Mouse (Mus musculus) liver, postnatal 0 days (tissue): ENCODE data around the gene Trim7.

Experiments
- CTCF ChIP-seq: sonication (generic); IDR thresholded peaks from 2 replicates; pipeline ENCODE4 v1.5.1; 2016; ENCODE audit warnings: antibody characterized with exemption, low read depth
- EP300 ChIP-seq: IDR thresholded peaks from 2 replicates; pipeline ENCODE4 v1.6.1; 2016; ENCODE audit warnings: antibody characterized with exemption, low read depth, mild to moderate bottlenecking

DNA sequence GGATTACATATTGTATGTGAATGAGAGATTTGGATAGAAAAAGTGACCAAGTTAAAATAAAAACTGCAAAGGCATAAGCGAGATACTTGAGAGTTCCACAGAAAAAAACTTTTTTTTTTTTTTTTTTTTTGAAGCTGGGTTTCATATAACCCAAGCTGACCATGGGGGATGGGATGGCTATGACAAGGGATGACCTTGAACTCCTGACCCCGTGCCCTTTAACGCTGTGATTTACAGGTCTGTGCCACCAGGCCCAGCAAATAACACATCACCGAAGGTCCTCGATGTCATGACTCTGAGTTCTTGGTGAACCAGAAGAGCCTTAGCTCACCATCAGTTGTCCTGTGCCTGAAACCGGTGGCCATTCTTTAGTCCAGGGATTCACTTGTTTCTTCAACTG is 10.0 kb downstream of the Trim7 start:
- no peak for TF ChIP-seq CTCF
- TF ChIP-seq EP300, result no peak
